Mouse (Mus musculus): Measurements from ENCODE around the gene Tmem51. TPM values are rescaled to one million over a fixed set of nuclear protein-coding genes. Genes with fewer than 3 reads are reported as not detected.

Gene Tmem51
- polyA plus RNA-seq (2014; fragmentation: Illumina TruSeq; extraction: RNeasy Lipid Tissue Mini Kit (QIAGEN cat#74804); ENCODE audit: low read depth, low replicate concordance): 7.1 TPM

DNA sequence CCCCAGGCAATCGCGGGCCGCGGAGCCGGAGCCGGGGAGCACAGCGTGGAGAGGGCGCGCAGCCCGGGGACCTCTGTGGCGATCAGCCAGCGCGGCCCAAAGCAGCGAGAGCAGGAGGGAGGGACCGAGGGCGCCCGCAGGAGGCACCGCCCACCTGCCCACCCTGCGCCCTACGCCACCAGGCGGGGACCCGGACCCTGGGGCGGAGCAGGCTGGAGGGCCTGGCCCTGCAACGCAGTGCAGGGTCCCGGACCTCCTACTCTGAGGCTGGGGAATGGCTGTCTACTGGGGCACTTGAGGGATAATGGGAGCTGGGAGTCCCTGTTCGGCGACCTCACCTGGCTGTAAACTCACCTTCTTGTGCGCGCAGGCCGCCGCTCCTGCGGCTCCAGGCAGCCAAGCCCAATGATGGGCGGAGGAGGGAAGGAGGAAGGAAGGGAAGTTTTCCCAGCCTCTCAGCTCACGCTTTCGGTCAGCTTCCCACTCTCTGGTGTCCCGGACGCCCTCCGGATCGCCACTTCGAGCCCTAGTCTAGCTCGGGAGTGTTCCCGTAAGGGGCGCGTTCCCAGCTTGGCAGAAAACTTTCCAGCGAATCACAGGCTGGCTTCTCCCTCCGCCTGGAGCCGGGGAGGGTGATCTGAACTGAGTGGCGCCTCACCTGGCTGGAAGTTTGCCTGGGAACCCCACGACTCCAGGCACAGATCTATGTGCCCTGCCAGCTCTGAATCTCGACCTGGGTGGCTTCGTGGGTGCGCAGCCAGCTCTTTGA is at the start of gene Tmem51:
Gene Tmem51 (minus strand): TSS at position 174 of the 769 bp plus-strand sequence.

DNA sequence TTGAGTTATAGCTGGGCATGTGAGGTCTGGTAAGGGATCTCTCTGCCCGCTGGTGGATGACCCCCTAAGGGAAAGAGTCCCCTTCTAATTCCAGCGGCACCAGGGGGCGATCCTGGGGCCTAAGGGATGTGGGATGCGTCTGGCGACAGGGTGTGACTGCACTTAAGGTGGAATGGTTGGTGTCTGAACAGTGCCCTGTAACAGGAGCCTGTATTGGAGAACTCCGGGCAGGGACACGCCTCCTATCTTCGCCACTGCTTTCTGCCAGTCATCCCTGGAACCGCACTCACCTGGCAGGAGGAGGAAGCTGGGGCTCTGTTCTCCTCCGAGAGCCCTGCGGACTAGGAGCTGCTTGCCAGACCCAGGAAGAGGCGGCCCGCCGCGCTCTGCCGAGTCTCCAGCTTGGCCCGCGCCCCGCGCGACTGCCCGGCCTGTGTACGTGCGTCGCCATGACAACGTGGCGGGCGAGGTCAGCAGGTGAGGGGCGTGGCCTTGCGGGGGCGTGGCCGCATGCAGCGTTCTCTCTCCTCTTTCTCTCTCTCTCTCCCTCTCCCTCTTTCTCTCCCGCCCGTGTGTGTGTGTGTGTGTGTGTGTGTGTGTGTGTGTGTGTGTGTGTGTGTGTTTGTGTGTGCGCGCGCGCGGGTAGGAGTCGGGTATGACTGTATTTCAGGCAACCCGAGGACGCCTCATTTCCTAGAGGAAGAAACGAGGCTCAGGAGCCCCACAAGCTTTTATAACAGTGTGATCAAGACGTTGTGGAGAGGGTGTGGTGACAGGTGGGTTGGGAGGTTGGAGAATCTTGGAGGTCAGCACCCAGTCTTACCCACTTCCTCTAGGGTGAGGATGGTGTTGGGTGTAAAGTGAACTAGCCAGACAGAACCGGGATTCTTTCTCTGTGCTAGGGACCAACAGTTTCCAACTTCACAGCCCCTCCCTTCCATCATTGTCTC is 69.2 kb downstream of the Tmem51 start, which contains the start of gene Fhad1:
Gene Fhad1 (minus strand): TSS at position 424 of the 950 bp plus-strand sequence.

Other genes starting within 250 kb of the Tmem51 start
- gene Ctrc, start 237.9 kb downstream of the Tmem51 start, polyA plus RNA-seq (2014; fragmentation: Illumina TruSeq; extraction: RNeasy Lipid Tissue Mini Kit (QIAGEN cat#74804); ENCODE audit: low read depth, low replicate concordance): not detected
- gene Efhd2, start 209.4 kb downstream of the Tmem51 start, polyA plus RNA-seq (2014; fragmentation: Illumina TruSeq; extraction: RNeasy Lipid Tissue Mini Kit (QIAGEN cat#74804); ENCODE audit: low read depth, low replicate concordance): 24.5 TPM
- 0.52 TPM for gene Fhad1, start 69.2 kb downstream of the Tmem51 start, polyA plus RNA-seq (2014; fragmentation: Illumina TruSeq; extraction: RNeasy Lipid Tissue Mini Kit (QIAGEN cat#74804); ENCODE audit: low read depth, low replicate concordance)
- gene Kazn, start 155.1 kb upstream of the Tmem51 start, polyA plus RNA-seq (2014; fragmentation: Illumina TruSeq; extraction: RNeasy Lipid Tissue Mini Kit (QIAGEN cat#74804); ENCODE audit: low read depth, low replicate concordance): 2.4 TPM

Measured in heart, adult 10 weeks (tissue).